Mouse (Mus musculus) hindbrain, embryonic 13.5 days (tissue): ENCODE measurements around the gene Gpat3. TPM values are rescaled to one million over a fixed set of nuclear protein-coding genes. Genes with fewer than 3 reads are reported as not detected.

Source experiments
- ATAC-seq: fragments of 200-750 bp; cut with Nextera tagmentation; 2 replicates; pipeline ENCODE4 v1.8.0; 2017; ENCODE audit warnings: moderate TSS enrichment; ENCODE audit not compliant: low FRiP score
- H3K27ac ChIP-seq: fragments of 300-500 bp; sonication (generic); 2 replicates; pipeline ENCODE4 v1.5.1; 2015; ENCODE audit warnings: inconsistent platforms, mild to moderate bottlenecking, moderate library complexity
- H3K27me3 ChIP-seq: fragments of 300-500 bp; sonication (generic); 2 replicates; pipeline ENCODE4 v1.6.1; 2015; ENCODE audit warnings: mild to moderate bottlenecking, inconsistent platforms
- H3K36me3 ChIP-seq: fragments of 300-500 bp; sonication (generic); 2 replicates; pipeline ENCODE4 v1.6.1; 2015; ENCODE audit warnings: mild to moderate bottlenecking, inconsistent platforms
- H3K4me1 ChIP-seq: fragments of 300-500 bp; sonication (generic); replicated peaks from 2 replicates; pipeline ENCODE4 v1.6.1; 2015; ENCODE audit warnings: inconsistent platforms
- H3K4me2 ChIP-seq: fragments of 300-500 bp; sonication (generic); 2 replicates; pipeline ENCODE4 v1.6.1; 2015; ENCODE audit warnings: inconsistent platforms, mild to moderate bottlenecking, moderate library complexity
- H3K4me3 ChIP-seq: fragments of 300-500 bp; sonication (generic); 2 replicates; pipeline ENCODE4 v1.5.1; 2015; ENCODE audit warnings: mild to moderate bottlenecking, inconsistent platforms
- H3K9ac ChIP-seq: fragments of 300-500 bp; sonication (generic); 2 replicates; pipeline ENCODE4 v1.6.1; 2015; ENCODE audit warnings: mild to moderate bottlenecking, inconsistent platforms
- H3K9me3 ChIP-seq: fragments of 300-500 bp; sonication (generic); 2 replicates; pipeline ENCODE4 v1.6.1; 2016; ENCODE audit warnings: inconsistent platforms
- WGBS: fragments of 180-500 bp; shearing (Covaris S2); methylation state at CpG from one replicate; pipeline ENCODE4 v1.1.7; 2015; 5-methylcytosine and 5-hydroxymethylcytosine counted together
- polyA plus RNA-seq: library from polyadenylated mRNA; unstranded; fragments of >200 nt; fragmentation: Nextera tagmentation; extraction: Ambion mirVana; gene quantifications from 2 replicates; pipeline ENCODE4 v1.2.1, GENCODE M21; 2015

Gene Gpat3
- 1.00 and 1.5 TPM in 2 replicates for polyA plus RNA-seq

- Histone ChIP-seq H3K4me3 (peak within 1 kb of the TSS; percentile 59), H3K27me3 (peaks cover 72% of the 10 kb centered on the region), H3K9ac (peak within 1 kb of the TSS; percentile 71), H3K36me3 (no peaks in the 10 kb centered on the region), H3K4me2 (peak within 1 kb of the TSS; percentile 99), H3K4me1 (peaks cover 21% of the 10 kb centered on the region), H3K27ac (no peak within 1 kb of the TSS), H3K9me3 (peaks cover 8% of the 10 kb centered on the region)
- no peak for ATAC-seq
- under 1% methylated on average over 16 of the region's 16 CpGs for WGBS
These were observed at the start of gene Gpat3 for GRCm38 (mm10) chr5:100845485-100845847. Gene Gpat3 (plus strand): TSS chr5:100845713.

GRCm38 (mm10) chr5:100798165-100798860 is 47.2 kb upstream of the Gpat3 start, which contains the start of the genes Helq and Mrps18c:
Gene Helq (minus strand): TSS chr5:100798598.
Gene Mrps18c (plus strand): TSS chr5:100798627.
- no peaks in the 10 kb centered on the region for H3K27me3 ChIP-seq
- peaks cover 36% of the 10 kb centered on the region for H3K36me3 ChIP-seq
- peak within 1 kb of the TSS; percentile 87 for H3K4me2 ChIP-seq
- H3K9ac ChIP-seq = peak within 1 kb of the TSS; percentile 93
- peaks cover 18% of the 10 kb centered on the region for H3K4me1 ChIP-seq
- H3K27ac ChIP-seq = peak within 1 kb of the TSS; percentile 69
- no peaks in the 10 kb centered on the region for H3K9me3 ChIP-seq
- under 1% methylated on average over 67 of the region's 67 CpGs for WGBS
- H3K4me3 ChIP-seq = peak within 1 kb of the TSS; percentile 87
- ATAC-seq = peak; percentile 98

GRCm38 (mm10) chr5:100818341-100818740 is 27.2 kb upstream of the Gpat3 start:
- H3K27me3 ChIP-seq = 0 out of 2 replicates have a peak, but pooled peaks cover 4% of the 10 kb centered on the region
- H3K9ac ChIP-seq = no peak overlapping the region
- 88% methylated on average over 4 of the region's 4 CpGs for WGBS
- H3K4me3 ChIP-seq = no peak overlapping the region
- H3K36me3 ChIP-seq = peaks cover 14% of the 10 kb centered on the region
- H3K9me3 ChIP-seq = no peaks in the 10 kb centered on the region
- H3K4me2 ChIP-seq = no peak overlapping the region
- no peak overlapping the region for H3K27ac ChIP-seq
- ATAC-seq = no peak
- peaks cover 5% of the 10 kb centered on the region for H3K4me1 ChIP-seq

GRCm38 (mm10) chr5:100819568-100820480 is 25.7 kb upstream of the Gpat3 start:
- Histone ChIP-seq H3K4me2 (peak overlapping the region; percentile 88), H3K36me3 (peaks cover 9% of the 10 kb centered on the region), H3K27me3 (0 out of 2 replicates have a peak, but pooled peaks cover 4% of the 10 kb centered on the region), H3K4me3 (peak overlapping the region; percentile 81), H3K9me3 (no peaks in the 10 kb centered on the region), H3K4me1 (peaks cover 5% of the 10 kb centered on the region), H3K9ac (peak overlapping the region; percentile 94), H3K27ac (peak overlapping the region; percentile 87)
- WGBS = 33% methylated on average over 16 of the region's 16 CpGs
- ATAC-seq = no peak

- Histone ChIP-seq H3K27me3 (0 out of 2 replicates have a peak, but pooled peaks cover 4% of the 10 kb centered on the region), H3K4me2 (peak within 1 kb of the TSS; percentile 88), H3K27ac (peak within 1 kb of the TSS; percentile 87), H3K9me3 (no peaks in the 10 kb centered on the region), H3K4me1 (peaks cover 5% of the 10 kb centered on the region), H3K9ac (peak within 1 kb of the TSS; percentile 94), H3K36me3 (peaks cover 6% of the 10 kb centered on the region), H3K4me3 (peak within 1 kb of the TSS; percentile 81)
- peak; percentile 99 for ATAC-seq
- WGBS = under 1% methylated on average over 63 of the region's 63 CpGs
These were observed 24.9 kb upstream of the Gpat3 start, which contains the start of gene Abraxas1 for GRCm38 (mm10) chr5:100820483-100821184. Gene Abraxas1 (minus strand): TSS chr5:100820965.

GRCm38 (mm10) chr5:100821375-100821774 is 24.1 kb upstream of the Gpat3 start:
- Histone ChIP-seq H3K9ac (no peak overlapping the region; the same call in 1 of the 2 replicates), H3K4me1 (peaks cover 5% of the 10 kb centered on the region), H3K9me3 (no peaks in the 10 kb centered on the region), H3K4me2 (peak overlapping the region; percentile 88), H3K27ac (no peak overlapping the region), H3K27me3 (0 out of 2 replicates have a peak, but pooled peaks cover 5% of the 10 kb centered on the region), H3K4me3 (peak overlapping the region; percentile 81), H3K36me3 (no peaks in the 10 kb centered on the region)
- ATAC-seq = no peak
- WGBS = 87% methylated on average over 8 of the region's 8 CpGs

- Histone ChIP-seq H3K27me3 (0 out of 2 replicates have a peak, but pooled peaks cover 7% of the 10 kb centered on the region), H3K36me3 (no peaks in the 10 kb centered on the region), H3K27ac (no peak overlapping the region), H3K9me3 (no peaks in the 10 kb centered on the region), H3K4me2 (no peak overlapping the region), H3K4me1 (peaks cover 5% of the 10 kb centered on the region), H3K4me3 (no peak overlapping the region), H3K9ac (no peak overlapping the region)
- ATAC-seq = no peak
- WGBS = 89% methylated on average over 7 of the region's 7 CpGs
These were observed 22.7 kb upstream of the Gpat3 start for GRCm38 (mm10) chr5:100822826-100823225.

- no peak overlapping the region for H3K4me2 ChIP-seq
- H3K27ac ChIP-seq = no peak overlapping the region
These were observed 19.5 kb upstream of the Gpat3 start for GRCm38 (mm10) chr5:100825975-100826374.

GRCm38 (mm10) chr5:100826531-100826930 is 19.0 kb upstream of the Gpat3 start:
- no peak overlapping the region for H3K4me3 ChIP-seq
- no peak overlapping the region for H3K27ac ChIP-seq
- 0 out of 2 replicates have a peak, but pooled peaks cover 7% of the 10 kb centered on the region for H3K27me3 ChIP-seq
- WGBS = 81% methylated on average over 7 of the region's 7 CpGs
- no peak for ATAC-seq
- H3K4me2 ChIP-seq = no peak overlapping the region
- H3K36me3 ChIP-seq = no peaks in the 10 kb centered on the region
- no peaks in the 10 kb centered on the region for H3K9me3 ChIP-seq
- H3K4me1 ChIP-seq = no peaks in the 10 kb centered on the region
- no peak overlapping the region for H3K9ac ChIP-seq

More at GRCm38 (mm10) chr5:100825975-100826374, 19.5 kb upstream of the Gpat3 start:
- H3K4me3 ChIP-seq = no peak overlapping the region
- H3K9ac ChIP-seq = no peak overlapping the region
- H3K4me1 ChIP-seq = no peaks in the 10 kb centered on the region
- WGBS = 28% methylated on average over 2 of the region's 2 CpGs
- no peaks in the 10 kb centered on the region for H3K9me3 ChIP-seq
- ATAC-seq = no peak
- H3K36me3 ChIP-seq = no peaks in the 10 kb centered on the region
- 0 out of 2 replicates have a peak, but pooled peaks cover 7% of the 10 kb centered on the region for H3K27me3 ChIP-seq

- Histone ChIP-seq H3K9ac (no peak overlapping the region), H3K4me1 (no peaks in the 10 kb centered on the region), H3K4me3 (no peak overlapping the region), H3K9me3 (no peaks in the 10 kb centered on the region), H3K27ac (no peak overlapping the region), H3K36me3 (no peaks in the 10 kb centered on the region), H3K27me3 (0 out of 2 replicates have a peak, but pooled peaks cover 3% of the 10 kb centered on the region), H3K4me2 (no peak overlapping the region)
- ATAC-seq = no peak
- 86% methylated on average over 3 of the region's 3 CpGs for WGBS
These were observed 16.8 kb upstream of the Gpat3 start for GRCm38 (mm10) chr5:100828701-100829100.

- no peaks in the 10 kb centered on the region for H3K9me3 ChIP-seq
- H3K4me1 ChIP-seq = no peaks in the 10 kb centered on the region
- 91% methylated on average over 3 of the region's 3 CpGs for WGBS
- no peak overlapping the region for H3K4me3 ChIP-seq
- no peak for ATAC-seq
- H3K27me3 ChIP-seq = 0 out of 2 replicates have a peak, but pooled peaks cover 4% of the 10 kb centered on the region
- H3K36me3 ChIP-seq = no peaks in the 10 kb centered on the region
- H3K4me2 ChIP-seq = no peak overlapping the region
- no peak overlapping the region for H3K27ac ChIP-seq
- H3K9ac ChIP-seq = no peak overlapping the region
These were observed 12.8 kb upstream of the Gpat3 start for GRCm38 (mm10) chr5:100832680-100833079.
